Mouse (Mus musculus) WW6 (cell line): ENCODE measurements around the gene Reg3d.
"Not testable (repeated sequence)": the region's sequence is repeated elsewhere in the genome, so short reads cannot be mapped to it uniquely, and the experiment has no call there.

ENCODE experiments used
- DNase-seq: peaks from one replicate; pipeline ENCODE4 v3.0.0-alpha.2; 2013; ENCODE audit warnings: low read depth, low spot score

Gene Reg3d

GRCm38 (mm10) chr6:78378765-78379164 is at the start of gene Reg3d:
Reg3d (minus strand) TSS chr6:78378865.
- no peak for DNase-seq

- no peak for DNase-seq
Observed at GRCm38 (mm10) chr6:78425497-78425896, 46.8 kb upstream of the Reg3d start.

DNA sequence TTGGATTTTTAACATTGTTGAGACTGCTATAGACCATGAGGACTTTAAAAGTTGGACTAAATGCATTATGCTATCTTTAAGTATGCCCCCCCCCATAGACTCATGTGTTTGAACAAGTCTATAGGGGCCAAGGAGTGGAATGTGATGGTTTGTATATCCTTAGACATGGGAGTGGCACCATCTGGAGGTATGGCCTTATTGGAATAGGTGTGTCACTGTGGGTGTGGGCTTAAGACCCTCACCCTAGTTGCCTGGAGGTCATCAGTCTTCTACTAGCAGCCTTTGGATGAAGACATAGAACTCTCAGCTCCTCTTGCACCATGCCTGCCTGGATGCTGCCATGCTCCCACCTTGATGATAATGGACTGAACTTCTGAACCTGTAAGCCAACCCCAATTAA is 43.7 kb upstream of the Reg3d start, which contains the start of gene Reg1:
Reg1 (plus strand) TSS at position 301 of the 400 bp plus-strand sequence.
- DNase-seq: not testable (repeated sequence)

DNA sequence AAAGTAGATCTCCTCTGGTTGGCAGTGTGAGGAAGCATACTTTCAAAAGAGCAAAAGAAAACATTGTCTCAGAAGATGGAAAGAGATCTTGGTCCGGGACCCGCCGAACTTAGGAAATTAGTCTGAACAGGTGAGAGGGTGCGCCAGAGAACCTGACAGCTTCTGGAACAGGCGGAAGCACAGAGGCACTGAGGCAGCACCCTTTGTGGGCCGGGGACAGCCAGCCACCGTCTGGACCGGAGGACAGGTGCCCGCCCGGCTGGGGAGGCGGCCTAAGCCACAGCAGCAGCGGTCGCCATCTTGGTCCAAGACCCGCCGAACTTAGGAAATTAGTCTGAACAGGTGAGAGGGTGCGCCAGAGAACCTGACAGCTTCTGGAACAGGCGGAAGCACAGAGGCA is 16.7 kb upstream of the Reg3d start, which contains the start of gene Reg2:
Reg2 (plus strand) TSS at position 301 of the 400 bp plus-strand sequence.
- not testable (repeated sequence) for DNase-seq

DNA sequence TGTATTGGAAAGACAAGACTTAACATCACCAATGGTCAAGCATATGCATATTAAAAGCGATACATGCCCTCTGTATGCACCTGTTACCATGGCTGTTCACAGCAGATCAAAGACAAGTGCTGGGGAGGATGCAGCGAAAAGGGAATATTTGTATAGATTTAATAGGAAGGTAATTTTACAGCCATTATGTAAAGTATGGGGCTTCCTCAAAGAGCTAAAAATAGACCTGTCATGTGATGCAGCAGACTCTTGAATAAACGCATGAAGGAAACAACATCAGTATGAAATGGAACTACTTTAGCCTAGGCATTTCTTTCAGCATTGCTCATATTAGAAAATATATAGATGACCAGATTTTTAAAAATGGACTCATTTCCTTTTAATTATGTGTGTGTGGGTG is 6.9 kb upstream of the Reg3d start:
- DNase-seq: no peak

GRCm38 (mm10) chr6:78380409-78380808 is 1.7 kb upstream of the Reg3d start, which contains the start of gene Reg3a:
Reg3a (plus strand) TSS chr6:78380709.
- DNase-seq: no peak

- DNase-seq: no peak
Observed at GRCm38 (mm10) chr6:78370357-78370756, 8.3 kb downstream of the Reg3d start, which contains the start of gene Reg3b. Reg3b (plus strand) TSS chr6:78370657.

- no peak for DNase-seq
Observed at GRCm38 (mm10) chr6:78361971-78362563, 16.6 kb downstream of the Reg3d start.

GRCm38 (mm10) chr6:78341689-78342088 is 37.0 kb downstream of the Reg3d start:
- no peak for DNase-seq

DNA sequence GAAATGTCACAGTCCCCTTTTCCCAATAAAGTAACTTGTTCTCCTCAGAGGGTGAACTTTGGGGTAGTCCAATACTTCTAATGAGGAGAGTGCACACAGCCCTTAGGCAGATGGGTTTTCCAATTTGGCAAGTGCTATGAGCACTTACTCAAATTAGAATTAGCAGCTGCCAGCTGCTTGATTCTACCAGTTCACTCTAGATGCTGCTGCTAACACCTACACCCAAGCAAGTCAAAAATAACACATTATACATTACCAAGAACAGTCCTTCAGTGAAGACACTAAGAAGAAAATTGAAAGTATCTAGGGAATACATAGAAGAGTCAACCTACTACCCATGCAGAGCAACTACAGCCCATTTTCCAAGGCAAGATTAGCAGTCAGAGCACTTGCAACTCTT is 38.4 kb downstream of the Reg3d start:
- no peak for DNase-seq

- DNase-seq: no peak
Observed at GRCm38 (mm10) chr6:78331919-78332569, 46.6 kb downstream of the Reg3d start.

DNA sequence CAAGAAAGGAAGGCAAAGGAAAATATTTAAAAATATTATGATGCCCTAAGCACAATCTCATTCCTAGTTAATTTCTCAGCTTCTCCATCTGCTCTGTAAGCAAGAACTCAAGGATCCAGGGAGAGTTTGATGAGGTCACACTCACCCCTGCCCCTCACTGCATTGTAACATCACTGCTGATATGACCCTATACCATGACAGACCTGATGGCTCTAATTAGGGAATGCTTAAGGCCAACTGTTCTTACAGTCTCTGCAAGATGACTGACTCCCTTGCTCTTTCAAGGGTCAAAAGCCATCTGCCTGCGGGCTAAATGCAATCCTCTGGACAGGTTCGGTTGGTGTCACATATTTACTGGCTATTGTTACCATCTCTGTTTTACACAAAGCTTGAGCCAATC is 49.5 kb downstream of the Reg3d start:
- DNase-seq: no peak

DNA sequence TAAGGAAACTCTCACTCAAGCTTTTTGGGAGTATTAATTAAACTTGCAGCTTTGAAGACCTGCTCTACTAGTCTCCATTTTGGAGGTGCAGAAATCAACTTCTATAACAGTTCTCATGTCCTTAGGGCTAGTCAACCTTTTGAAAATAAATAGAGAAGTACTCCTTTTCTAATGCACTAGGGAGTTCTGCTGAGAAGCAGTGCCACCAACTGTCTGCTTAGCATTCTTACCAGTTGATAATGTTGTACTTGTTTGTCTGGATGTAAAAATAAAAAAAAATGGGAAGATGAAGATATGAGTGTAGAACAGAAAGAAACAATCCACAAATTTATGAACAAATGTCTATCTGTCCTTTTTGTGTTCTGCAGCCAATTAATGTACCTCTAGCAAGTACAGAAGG is 50.9 kb downstream of the Reg3d start:
- no peak for DNase-seq
